In genomic region chr6:97856502-97856901, GRCm38 (mm10) we compare ENCODE assay signal across 21 mouse cellular contexts. TPM values are rescaled to one million over a fixed set of nuclear protein-coding genes. Genes with fewer than 3 reads are reported as not detected.
A peak's percentile ranks its signal among the peaks of the same experiment; 100 is the strongest.
DNase-seq lines count a peak whose midpoint lies in the region; ATAC-seq and TF ChIP-seq lines count a peak whose summit lies in the region.
"Had no signal": no experiment of that assay in that cellular context is flagged by ENCODE, and none has a peak within 500 bp of the region (broad histone marks: within the 10 kb centered on the region; RNA-seq: fewer than 3 reads in every experiment).

No protein-coding gene starts in this region.

- intact Hi-C loops in gastrocnemius, adult 2 months (cut with DNase I), result no loop called here

- peak overlapping the region; percentile 86 for H3K27ac ChIP-seq in gastrocnemius, adult 2 months
- H3K27ac ChIP-seq in bone marrow, adult 2 months (ENCODE audit: control insufficient read depth, insufficient read depth, low read depth, low read length, poor library complexity), result no peak overlapping the region
- H3K27ac ChIP-seq: embryonic facial prominence, embryonic 15.5 days; hindbrain, embryonic 12.5 days; limb, embryonic 10.5 days; midbrain, embryonic 15.5 days had no signal

- peak; percentile 75 for ATAC-seq in megakaryocyte progenitor cell, adult 5-6 weeks (replicated peaks; ENCODE audit: poor library complexity)
- ATAC-seq: forebrain, embryonic 16.5 days; midbrain, embryonic 15.5 days had no signal

- TF ChIP-seq POLR2A in bone marrow, adult 2 months (IDR thresholded peaks at IDR 0.05; ENCODE audit: borderline replicate concordance, control insufficient read depth, low read depth, low read length), result no peak

- H3K4me3 ChIP-seq in gastrocnemius, adult 2 months, result no peak overlapping the region
- no peak overlapping the region for H3K4me3 ChIP-seq in bone marrow, adult 2 months (replicated peaks; ENCODE audit: control insufficient read depth, low read depth, low read length)
- H3K4me3 ChIP-seq: embryonic facial prominence, embryonic 15.5 days; hindbrain, embryonic 12.5 days; left cerebral cortex, adult 2 months; limb, embryonic 10.5 days; midbrain, embryonic 15.5 days had no signal

- DNase-seq in gastrocnemius, adult 2 months, result no peak
- no peak for DNase-seq in gastrocnemius, adult 18-20 months (ENCODE audit: low spot score)
- peak; percentile 13 for DNase-seq in heart, postnatal 4 days
- no peak for DNase-seq in heart, adult 18-20 months
- DNase-seq in left cerebral cortex, adult 18-20 months (ENCODE audit: low spot score in 2 of 2), result no peak
- no peak for DNase-seq in spleen, postnatal 14 days (ENCODE audit: low spot score in 2 of 2)
- DNase-seq: adrenal gland, postnatal 36 days; cerebellum, postnatal 25 days; kidney, adult 8-10 months; kidney, postnatal 14 days; lung, adult 18-20 months; thymus, adult 2 months had no signal

- H3K4me1 ChIP-seq in bone marrow, adult 2 months (ENCODE audit: control insufficient read depth, insufficient read depth, low read length), result no peaks in the 10 kb centered on the region; the same call in 1 of the 2 replicates
- H3K4me1 ChIP-seq: embryonic facial prominence, embryonic 15.5 days; hindbrain, embryonic 12.5 days; midbrain, embryonic 15.5 days had no signal

- no peak for TF ChIP-seq CTCF in gastrocnemius, adult 2 months (IDR thresholded peaks at IDR 0.05)
- 0 out of 2 replicates have a peak, but pooled peaks have one; percentile 7 for TF ChIP-seq CTCF in bone marrow, adult 2 months (IDR thresholded peaks at IDR 0.05; ENCODE audit: control insufficient read depth, insufficient read depth, low read length)

- 28% methylated on average over 8 of the region's 8 CpGs for WGBS in bone marrow, adult 2 months

RNA-seq across cellular contexts. Expression of gene Mitf, which starts 49.6 kb away (rescaled TPM):
- total RNA-seq in gastrocnemius, adult 2 months (2021), result 10 to 100 TPM; 14.4 to 21.6 TPM
- total RNA-seq in gastrocnemius, adult 18-20 months (2021), result 10 to 100 TPM; 15.3 to 19.4 TPM
- 10 to 100 TPM; 43.5 to 50.1 TPM for total RNA-seq in heart, postnatal 4 days (2021)
- total RNA-seq in heart, adult 18-20 months (2021), result 10 to 100 TPM; 52.5 to 56.7 TPM
- 0.47 and 1.2 TPM in 2 replicates for polyA plus RNA-seq in bone marrow, adult 2 months (2011; ENCODE audit: insufficient read depth, insufficient read length, low replicate concordance, missing spikeins)
- 7.6 and 9.7 TPM in 2 replicates for total RNA-seq in megakaryocyte progenitor cell, adult 5-6 weeks (2015)
- 5.8 and 7.9 TPM in 2 replicates for total RNA-seq in megakaryocyte progenitor cell, adult 5-6 weeks (2017)
- 1 to 10 TPM; 8.2 to 9.5 TPM for total RNA-seq in left cerebral cortex, adult 18-20 months (2021)
- polyA plus RNA-seq: G1E had no signal
